Mouse (Mus musculus) G1E (cell line): Measurements from ENCODE around the gene Med21. TPM values are rescaled to one million over a fixed set of nuclear protein-coding genes. Genes with fewer than 3 reads are reported as not detected.
A peak's percentile ranks its signal among the peaks of the same experiment; 100 is the strongest.

ENCODE experiments used
- ATAC-seq: 2 replicates; pipeline ENCODE4 v1.8.0; 2016; ENCODE audit warnings: mild to moderate bottlenecking; ENCODE audit not compliant: insufficient number of reproducible peaks, poor library complexity, low FRiP score, severe bottlenecking; ENCODE audit errors: extremely low read depth
- DNase-seq: peaks from one replicate; pipeline ENCODE4 v3.0.0; 2012; ENCODE audit warnings: low spot score
- H3K27me3 ChIP-seq: 2 replicates; pipeline ENCODE4 v1.6.1; 2012; ENCODE audit warnings: mild to moderate bottlenecking, low read length, inconsistent platforms; ENCODE audit not compliant: insufficient read depth
- H3K36me3 ChIP-seq: replicated peaks from 2 replicates; pipeline ENCODE3; 2012; ENCODE audit warnings: mild to moderate bottlenecking, inconsistent platforms
- H3K4me1 ChIP-seq: 2 replicates; pipeline ENCODE4 v1.6.1; 2012; ENCODE audit warnings: low read depth, low read length, inconsistent platforms, mixed read lengths; ENCODE audit not compliant: insufficient read depth
- H3K4me3 ChIP-seq: 2 replicates; pipeline ENCODE4 v1.5.1; 2012; ENCODE audit warnings: low read depth, mild to moderate bottlenecking, inconsistent platforms, low read length, moderate library complexity, mixed read lengths
- H3K9me3 ChIP-seq: replicated peaks from 2 replicates; pipeline ENCODE4 v1.6.1; 2012; ENCODE audit warnings: inconsistent platforms
- CTCF ChIP-seq: IDR thresholded peaks from 2 replicates; pipeline ENCODE4 v1.5.1; 2012; ENCODE audit warnings: low read depth, low read length, inconsistent platforms, mixed read lengths
- GATA1 ChIP-seq: IDR thresholded peaks from 2 replicates; pipeline ENCODE4 v1.6.1; 2012; ENCODE audit warnings: borderline replicate concordance, low read length, inconsistent platforms, mixed read lengths
- GATA2 ChIP-seq: IDR thresholded peaks from 2 replicates; pipeline ENCODE4 v1.6.1; 2012; ENCODE audit warnings: low read depth, low read length, inconsistent platforms, borderline replicate concordance
- POLR2AphosphoS5 ChIP-seq: IDR thresholded peaks from 2 replicates; pipeline ENCODE4 v1.6.1; 2012; ENCODE audit warnings: low read depth, low read length, inconsistent platforms; ENCODE audit not compliant: insufficient replicate concordance
- TAL1 ChIP-seq: conservative IDR thresholded peaks from 2 replicates; pipeline ENCODE4 v1.6.1; 2012; ENCODE audit warnings: low read depth, low read length, inconsistent platforms, mixed read lengths
- polyA plus RNA-seq: library from polyadenylated mRNA; stranded (reverse); fragments of >175 nt; gene quantifications from 2 replicates; pipeline ENCODE4 v1.2.3, GENCODE M21; 2012
- total RNA-seq, 2 experiments: library from RNA; stranded (forward) in 1 of 2; stranded (reverse) in 1 of 2; fragments of 200-1000 nt in 1 of 2; fragments of >200 nt in 1 of 2; fragmentation: Nextera tagmentation in 1 of 2; gene quantifications; 2 replicates each; pipeline ENCODE4 v1.2.3; 2014 to 2017

Gene Med21
- total and polyA plus RNA-seq, 3 experiments: 5.7 to 99.1 (median 65.7) TPM

DNA sequence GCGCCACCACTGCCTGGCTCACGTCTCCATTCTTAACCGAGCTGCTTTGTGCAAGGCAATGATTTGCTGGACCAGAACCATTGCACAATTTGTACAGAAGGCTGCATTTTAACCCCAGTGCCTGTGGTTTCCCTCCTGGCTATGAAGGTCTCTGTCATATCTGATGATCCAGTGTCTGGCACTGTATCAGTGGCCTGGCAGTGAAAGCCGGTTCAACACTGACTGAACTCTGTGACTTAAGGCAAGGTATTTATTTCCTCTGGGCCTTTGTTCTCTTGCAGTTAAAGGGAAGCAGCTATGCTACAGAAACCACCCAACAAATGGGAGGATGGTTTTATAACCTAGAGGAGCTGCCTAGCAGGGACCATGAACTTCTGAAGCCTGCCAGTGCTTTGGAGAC is 11.4 kb upstream of the Med21 start:
- ATAC-seq: no peak
- TF ChIP-seq POLR2AphosphoS5: no peak
- no peak for TF ChIP-seq GATA1
- TF ChIP-seq CTCF: no peak
- no peak for TF ChIP-seq GATA2
- TF ChIP-seq TAL1: no peak
- Histone ChIP-seq H3K27me3 (no peaks in the 10 kb centered on the region), H3K9me3 (no peaks in the 10 kb centered on the region), H3K4me3 (no peak overlapping the region), H3K36me3 (peaks cover 42% of the 10 kb centered on the region), H3K4me1 (peaks cover 49% of the 10 kb centered on the region)
- no peak for DNase-seq

DNA sequence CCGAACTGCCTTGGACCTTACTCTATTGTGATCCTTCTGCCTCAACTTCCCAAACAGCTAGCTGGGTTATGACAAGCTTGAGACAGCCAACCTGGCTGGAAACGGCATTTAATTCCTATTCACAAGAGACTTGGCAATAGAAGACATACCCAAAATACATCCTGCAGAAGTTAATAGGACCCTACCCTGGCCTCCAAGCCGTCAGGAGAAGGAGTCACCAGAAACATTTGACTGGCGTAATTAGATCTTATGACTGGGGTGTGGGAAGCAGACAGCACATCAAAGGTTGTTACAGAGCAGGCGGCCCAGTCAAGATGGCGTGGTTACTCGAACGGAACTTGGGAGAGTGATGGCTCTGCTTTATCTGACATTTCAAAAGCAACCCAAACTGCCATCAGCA is 10.5 kb upstream of the Med21 start:
- Histone ChIP-seq H3K27me3 (no peaks in the 10 kb centered on the region), H3K4me3 (no peak overlapping the region; the same call in 1 of the 2 replicates), H3K9me3 (no peaks in the 10 kb centered on the region), H3K36me3 (peaks cover 33% of the 10 kb centered on the region), H3K4me1 (peaks cover 49% of the 10 kb centered on the region)
- no peak for ATAC-seq
- TF ChIP-seq GATA2 (no peak), CTCF (no peak), GATA1 (no peak), POLR2AphosphoS5 (no peak), TAL1 (no peak)
- DNase-seq: no peak

DNA sequence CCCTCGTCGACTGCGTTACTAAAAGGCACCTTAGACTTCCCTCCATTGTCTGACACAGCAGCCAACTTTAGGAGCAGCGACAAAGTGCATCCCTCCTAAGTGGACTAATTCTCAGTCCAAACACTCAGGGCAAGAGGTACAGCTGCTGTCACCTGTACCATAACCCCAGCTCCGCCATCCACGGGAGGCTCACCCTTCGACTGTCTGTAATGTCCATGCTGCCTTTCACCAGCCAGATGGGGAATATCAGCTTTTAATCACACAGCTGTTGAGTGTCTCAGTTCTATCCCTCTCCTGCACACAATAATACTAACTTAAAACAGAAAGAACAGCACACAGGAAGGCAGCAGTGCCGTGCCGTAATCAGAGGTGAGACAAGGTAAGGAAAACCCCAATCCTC is 9.9 kb upstream of the Med21 start:
- TF ChIP-seq GATA1: no peak
- TF ChIP-seq CTCF: no peak
- TF ChIP-seq TAL1: no peak
- no peak for TF ChIP-seq GATA2
- no peak for TF ChIP-seq POLR2AphosphoS5
- ATAC-seq: no peak
- peaks cover 29% of the 10 kb centered on the region for H3K36me3 ChIP-seq
- H3K27me3 ChIP-seq: no peaks in the 10 kb centered on the region
- DNase-seq: no peak
- H3K4me1 ChIP-seq: peaks cover 49% of the 10 kb centered on the region
- no peak overlapping the region; the same call in 1 of the 2 replicates for H3K4me3 ChIP-seq
- H3K9me3 ChIP-seq: no peaks in the 10 kb centered on the region

DNA sequence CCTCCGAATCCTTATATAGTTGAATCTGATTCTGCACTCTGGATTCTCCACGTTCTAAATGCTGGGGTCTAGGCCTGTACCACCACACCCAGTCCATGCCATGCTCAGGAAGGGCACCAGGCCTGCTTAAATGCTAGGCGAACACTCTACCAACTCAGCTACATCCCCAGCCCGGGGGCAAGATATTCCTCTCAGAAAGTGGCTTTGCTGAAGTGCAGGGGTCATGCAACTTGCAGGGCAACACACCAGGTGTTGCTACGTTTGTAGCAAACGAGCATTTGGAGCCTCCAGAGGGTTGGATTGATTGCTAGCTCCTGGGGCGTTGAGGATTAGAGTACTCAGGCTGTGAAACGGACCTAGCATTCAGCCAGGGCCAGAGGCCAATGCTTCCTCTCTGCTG is 9.2 kb upstream of the Med21 start:
- TF ChIP-seq TAL1 (no peak), CTCF (no peak), GATA2 (no peak), POLR2AphosphoS5 (no peak)
- peak overlapping the region; percentile 86; the same call in 1 of the 2 replicates for H3K4me3 ChIP-seq
- ATAC-seq (no peak), DNase-seq (no peak)
- peaks cover 49% of the 10 kb centered on the region for H3K4me1 ChIP-seq
- H3K9me3 ChIP-seq: no peaks in the 10 kb centered on the region
- H3K36me3 ChIP-seq: peaks cover 25% of the 10 kb centered on the region
- no peaks in the 10 kb centered on the region for H3K27me3 ChIP-seq

DNA sequence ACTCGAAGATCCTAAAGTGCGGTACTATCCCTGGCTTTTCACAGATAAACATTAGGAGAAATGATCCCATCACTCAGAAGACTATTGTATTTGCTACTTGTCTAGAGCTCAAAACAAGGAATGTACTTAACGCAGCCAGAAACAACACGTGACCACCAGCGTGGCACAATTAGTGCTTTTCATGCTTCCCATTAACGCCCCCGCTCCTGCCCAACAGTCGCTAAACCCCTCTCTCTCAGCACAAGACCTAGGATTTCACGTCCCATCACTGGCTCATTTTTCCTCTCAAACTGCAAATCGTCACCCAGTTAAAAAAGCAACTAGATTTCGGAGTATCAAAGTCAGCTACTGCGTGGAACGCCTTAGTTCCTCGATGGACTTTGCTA is 8.7 kb upstream of the Med21 start:
- Histone ChIP-seq H3K27me3 (no peaks in the 10 kb centered on the region), H3K4me1 (peaks cover 49% of the 10 kb centered on the region), H3K36me3 (peaks cover 25% of the 10 kb centered on the region), H3K9me3 (no peaks in the 10 kb centered on the region), H3K4me3 (peak overlapping the region; percentile 86)
- TF ChIP-seq TAL1 (no peak), GATA2 (no peak), POLR2AphosphoS5 (no peak), GATA1 (no peak), CTCF (no peak)
- ATAC-seq (no peak; the same call in 1 of the 2 replicates), DNase-seq (no peak)

GRCm38 (mm10) chr6:146634015-146634722 is 8.2 kb upstream of the Med21 start:
- ATAC-seq: 0 out of 2 replicates have a peak, but pooled peaks have one; percentile 16
- TF ChIP-seq GATA1 (no peak), TAL1 (no peak), CTCF (no peak), POLR2AphosphoS5 (no peak), GATA2 (no peak)

More at GRCm38 (mm10) chr6:146634015-146634722, 8.2 kb upstream of the Med21 start:
- no peaks in the 10 kb centered on the region for H3K9me3 ChIP-seq
- H3K4me3 ChIP-seq: peak overlapping the region; percentile 86
- peak; percentile 95 for DNase-seq
- H3K4me1 ChIP-seq: peaks cover 49% of the 10 kb centered on the region
- H3K27me3 ChIP-seq: no peaks in the 10 kb centered on the region
- peaks cover 22% of the 10 kb centered on the region for H3K36me3 ChIP-seq
